In the genomic region with DNA sequence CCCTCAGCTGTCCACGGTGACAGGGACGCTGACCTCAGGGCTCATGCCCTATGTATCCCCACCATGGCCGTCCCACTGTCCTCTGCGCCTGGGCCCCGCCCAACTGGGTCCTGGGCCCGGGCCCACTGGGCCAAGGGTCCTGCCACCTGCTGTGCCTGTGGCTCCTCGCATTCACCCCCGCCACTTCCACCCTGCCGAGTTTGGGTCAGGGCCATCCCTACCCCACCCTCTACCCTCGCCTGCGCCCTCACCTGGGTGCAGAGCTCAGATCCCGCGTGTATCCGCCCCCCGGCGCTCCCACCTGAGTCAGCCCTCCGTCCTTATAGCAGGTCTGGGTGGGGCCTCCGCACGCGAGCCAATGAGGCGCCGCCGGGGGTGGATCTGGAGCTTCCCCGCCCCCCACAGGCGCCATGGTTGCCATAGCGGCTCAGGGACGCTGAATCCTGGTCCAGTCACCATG, we compare ENCODE assay signal across 8 mouse cellular contexts. TPM values are rescaled to one million over a fixed set of nuclear protein-coding genes. Genes with fewer than 3 reads are reported as not detected.
A peak's percentile ranks its signal among the peaks of the same experiment; 100 is the strongest.
DNase-seq lines count a peak whose midpoint lies in the region; ATAC-seq lines count a peak whose summit lies in the region.

TSS of gene Plin5 (minus strand) at position 346 of the 460 bp plus-strand sequence.

- H3K9ac ChIP-seq in forebrain, embryonic 15.5 days (replicated peaks): no peak within 1 kb of the TSS; the same call in 1 of the 2 replicates
- no peak within 1 kb of the TSS for H3K9ac ChIP-seq in stomach, embryonic 15.5 days

- ATAC-seq in forebrain, embryonic 15.5 days (replicated peaks): peak; percentile 26; the same call in 1 of the 2 replicates
- peak; percentile 63 for ATAC-seq in stomach, embryonic 15.5 days (ENCODE audit: insufficient read depth, low FRiP score, low read depth)

- peaks cover 5% of the 10 kb centered on the region; the same call in 1 of the 2 replicates for H3K9me3 ChIP-seq in forebrain, embryonic 15.5 days
- no peaks in the 10 kb centered on the region for H3K9me3 ChIP-seq in stomach, embryonic 15.5 days

- peaks cover 14% of the 10 kb centered on the region for H3K4me1 ChIP-seq in forebrain, embryonic 15.5 days
- H3K4me1 ChIP-seq in stomach, embryonic 15.5 days: peaks cover 17% of the 10 kb centered on the region

- peaks cover 48% of the 10 kb centered on the region for H3K27me3 ChIP-seq in forebrain, embryonic 15.5 days
- peaks cover 37% of the 10 kb centered on the region for H3K27me3 ChIP-seq in stomach, embryonic 15.5 days (replicated peaks)

- 2% methylated on average over 27 of the region's 27 CpGs for WGBS in forebrain, embryonic 15.5 days
- WGBS in stomach, embryonic 15.5 days: 2% methylated on average over 27 of the region's 27 CpGs

- DNase-seq in R1 (ENCODE audit: low read depth, low spot score): peak; percentile 88
- DNase-seq in adrenal gland, postnatal 25 days: peak; percentile 90
- peak; percentile 78 to 83 for DNase-seq in heart, postnatal 14 days
- peak; percentile 84 for DNase-seq in kidney, postnatal 14 days
- peak; percentile 68 for DNase-seq in lung, postnatal 36 days
- no peak for DNase-seq in spleen, postnatal 36 days (ENCODE audit: low spot score in 2 of 2)

- no peaks in the 10 kb centered on the region for H3K36me3 ChIP-seq in forebrain, embryonic 15.5 days
- no peaks in the 10 kb centered on the region for H3K36me3 ChIP-seq in stomach, embryonic 15.5 days

- H3K4me2 ChIP-seq in forebrain, embryonic 15.5 days (replicated peaks): peak within 1 kb of the TSS; percentile 49
- H3K4me2 ChIP-seq in stomach, embryonic 15.5 days: peak within 1 kb of the TSS; percentile 70

- H3K4me3 ChIP-seq in forebrain, embryonic 15.5 days: peak within 1 kb of the TSS; percentile 31
- H3K4me3 ChIP-seq in stomach, embryonic 15.5 days (replicated peaks): peak within 1 kb of the TSS; percentile 30

- intact Hi-C loops in heart, postnatal 14 days (cut with DNase I): no loop called here

- H3K27ac ChIP-seq in forebrain, embryonic 15.5 days (replicated peaks): no peak within 1 kb of the TSS
- no peak within 1 kb of the TSS for H3K27ac ChIP-seq in stomach, embryonic 15.5 days

RNA-seq across cellular contexts. Expression of gene Plin5, which starts in this region (rescaled TPM):
- total RNA-seq in adrenal gland, postnatal 25 days (2021): 55.3 and 57.4 TPM in 2 replicates
- 0.69 and 0.74 TPM in 2 replicates for polyA plus RNA-seq in forebrain, embryonic 15.5 days (2015; fragmentation: Nextera tagmentation; extraction: Ambion mirVana)
- total RNA-seq in heart, postnatal 14 days (2021): 100 to 1,000 TPM; 154 to 166 TPM
- polyA plus RNA-seq in stomach, embryonic 15.5 days (2015; fragmentation: Nextera tagmentation; extraction: Ambion mirVana): 0.42 and 0.59 TPM in 2 replicates

Comparison
In these comparisons a context has a peak if more than half of its experiments do, and no peak if none do; other contexts are left out.
1. Peak in ATAC-seq, H3K4me3 ChIP-seq and H3K4me2 ChIP-seq in forebrain, embryonic 15.5 days; RNA of the gene not detected or under 1 TPM.
2. Peak in ATAC-seq, H3K4me3 ChIP-seq and H3K4me2 ChIP-seq in stomach, embryonic 15.5 days; RNA of the gene not detected or under 1 TPM.
3. DNase-seq: peak in R1 (single experiment), adrenal gland, postnatal 25 days (single experiment), heart, postnatal 14 days (2 of 2), kidney, postnatal 14 days (single experiment) and lung, postnatal 36 days (single experiment); none in spleen, postnatal 36 days (0 of 2).